Mouse (Mus musculus) heart, adult 2 months (tissue): ENCODE data around the gene Fyn.

ENCODE experiments used
- CTCF ChIP-seq: fragments of 200-600 bp; IDR thresholded peaks from 2 replicates; pipeline ENCODE4 v1.8.1; 2022; ENCODE audit warnings: antibody characterized with exemption, mild to moderate bottlenecking, moderate library complexity
- EP300 ChIP-seq: fragments of 200-500 bp; IDR thresholded peaks from 2 replicates; pipeline ENCODE4 v1.6.1; 2011; ENCODE audit warnings: low read depth, low read length, control low read depth; ENCODE audit not compliant: insufficient read depth
- POLR2A ChIP-seq: fragments of 200-500 bp; IDR thresholded peaks from 2 replicates; pipeline ENCODE4 v1.6.1; 2011; ENCODE audit warnings: mild to moderate bottlenecking, low read depth, low read length, control low read depth; ENCODE audit not compliant: insufficient read depth

- peak; percentile 56 for TF ChIP-seq CTCF
- TF ChIP-seq EP300: no peak
- no peak for TF ChIP-seq POLR2A
Measured at GRCm38 (mm10) chr10:39536258-39536657, 167.6 kb downstream of the Fyn start.
